Mouse (Mus musculus) CH12.LX (cell line): ENCODE measurements around the gene Tlr2. TPM values are rescaled to one million over a fixed set of nuclear protein-coding genes. Genes with fewer than 3 reads are reported as not detected.

Source experiments
- DNase-seq: peaks from one replicate; pipeline ENCODE4 v3.0.0-alpha.2; 2013; ENCODE audit errors: extremely low read depth
- H3K27ac ChIP-seq: 2 replicates; pipeline ENCODE4 v1.5.1; 2012; ENCODE audit warnings: low read depth, mild to moderate bottlenecking, control low read depth, moderate library complexity; ENCODE audit not compliant: insufficient read depth
- H3K27me3 ChIP-seq: replicated peaks from 2 replicates; pipeline ENCODE3; 2012; ENCODE audit warnings: inconsistent platforms
- H3K36me3 ChIP-seq, 2 experiments: replicated peaks in 1 of 2; 2 replicates each; pipeline versions ENCODE3 to v1.6.1; 2012; ENCODE audit warnings: inconsistent platforms in 1 of 2, low read length in 1 of 2, mild to moderate bottlenecking in 1 of 2, mixed read lengths in 1 of 2, moderate library complexity in 1 of 2; ENCODE audit not compliant: control insufficient read depth in 1 of 2, insufficient read depth in 1 of 2
- H3K4me1 ChIP-seq, 2 experiments: 2 replicates each; pipeline ENCODE4 v1.6.1; 2012; ENCODE audit warnings: inconsistent platforms in 1 of 2, moderate library complexity in 1 of 2; ENCODE audit not compliant: insufficient read depth in 2 of 2, control insufficient read depth in 1 of 2
- H3K4me2 ChIP-seq: 2 replicates; pipeline ENCODE4 v1.6.1; 2012; ENCODE audit warnings: low read depth, mild to moderate bottlenecking, control low read depth; ENCODE audit not compliant: poor library complexity, insufficient read depth, severe bottlenecking
- H3K4me3 ChIP-seq, 3 experiments: fragments of 150-350 bp in 1 of 3; sonication (generic) in 1 of 3; replicated peaks in 1 of 3; 2 replicates each; pipeline versions ENCODE3 to v1.5.1; 2011 to 2012; ENCODE audit warnings: low read depth in 2 of 3, low read length in 2 of 3, mild to moderate bottlenecking in 2 of 3, moderate library complexity in 2 of 3, control low read depth in 1 of 3, improper control_type of control experiment in 1 of 3, inconsistent platforms in 1 of 3, mixed read lengths in 1 of 3; ENCODE audit not compliant: poor library complexity in 1 of 3
- H3K79me2 ChIP-seq: replicated peaks from 2 replicates; pipeline ENCODE4 v1.6.1; 2012; ENCODE audit warnings: mild to moderate bottlenecking, moderate library complexity; ENCODE audit not compliant: control insufficient read depth, poor library complexity, insufficient read depth, severe bottlenecking; ENCODE audit errors: extremely low read depth
- H3K9ac ChIP-seq: 2 replicates; pipeline ENCODE4 v1.6.1; 2012; ENCODE audit warnings: low read depth, mild to moderate bottlenecking, control low read depth, moderate library complexity; ENCODE audit not compliant: insufficient read depth
- H3K9me3 ChIP-seq: replicated peaks from 2 replicates; pipeline ENCODE3; 2012; ENCODE audit warnings: low read length, inconsistent platforms, mixed read lengths
- BHLHE40 ChIP-seq: IDR thresholded peaks from 2 replicates; pipeline ENCODE4 v1.6.1; 2011; ENCODE audit warnings: mild to moderate bottlenecking, low read depth, low read length, improper control_type of control experiment
- CHD1 ChIP-seq: IDR thresholded peaks from 2 replicates; pipeline ENCODE4 v1.6.1; 2012; ENCODE audit warnings: low read depth, low read length, improper control_type of control experiment, inconsistent platforms
- CHD2 ChIP-seq: IDR thresholded peaks from 2 replicates; pipeline ENCODE4 v1.6.1; 2011; ENCODE audit warnings: low read length, improper control_type of control experiment
- CTCF ChIP-seq, 2 experiments: IDR thresholded peaks in 1 of 2; conservative IDR thresholded peaks in 1 of 2; 2 replicates each; pipeline ENCODE4 v1.5.1; 2011 to 2012; ENCODE audit warnings: low read depth in 2 of 2, low read length in 2 of 2, improper control_type of control experiment in 1 of 2, inconsistent platforms in 1 of 2, mild to moderate bottlenecking in 1 of 2, moderate library complexity in 1 of 2
- E2F4 ChIP-seq: IDR thresholded peaks from 2 replicates; pipeline ENCODE4 v1.6.1; 2011; ENCODE audit warnings: low read depth, low read length, improper control_type of control experiment; ENCODE audit not compliant: insufficient replicate concordance
- ELF1 ChIP-seq: IDR thresholded peaks from 2 replicates; pipeline ENCODE4 v1.6.1; 2014; ENCODE audit warnings: low read depth, mild to moderate bottlenecking, inconsistent platforms, low read length, improper control_type of control experiment
- EP300 ChIP-seq: IDR thresholded peaks from 2 replicates; pipeline ENCODE4 v1.6.1; 2011; ENCODE audit warnings: low read length, improper control_type of control experiment
- ETS1 ChIP-seq: conservative IDR thresholded peaks from 2 replicates; pipeline ENCODE4 v1.6.1; 2012; ENCODE audit warnings: low read depth, mild to moderate bottlenecking, inconsistent platforms, low read length, improper control_type of control experiment, moderate library complexity
- GABPA ChIP-seq: IDR thresholded peaks from 2 replicates; pipeline ENCODE4 v1.6.1; 2012; ENCODE audit warnings: low read depth, low read length, improper control_type of control experiment, inconsistent platforms; ENCODE audit not compliant: insufficient replicate concordance
- HCFC1 ChIP-seq: IDR thresholded peaks from 2 replicates; pipeline ENCODE4 v1.6.1; 2012; ENCODE audit warnings: low read depth, mild to moderate bottlenecking, inconsistent platforms, low read length, improper control_type of control experiment
- IRF4 ChIP-seq: IDR thresholded peaks from 2 replicates; pipeline ENCODE4 v1.6.1; 2014; ENCODE audit warnings: low read depth, mild to moderate bottlenecking, inconsistent platforms, low read length, improper control_type of control experiment
- JUN ChIP-seq: IDR thresholded peaks from 2 replicates; pipeline ENCODE4 v1.6.1; 2011; ENCODE audit warnings: low read depth, mild to moderate bottlenecking, low read length, improper control_type of control experiment, moderate library complexity; ENCODE audit not compliant: insufficient read depth
- JUND ChIP-seq: conservative IDR thresholded peaks from 2 replicates; pipeline ENCODE4 v1.6.1; 2011; ENCODE audit warnings: low read depth, low read length, improper control_type of control experiment
- KAT2A ChIP-seq: IDR thresholded peaks from 2 replicates; pipeline ENCODE4 v1.6.1; 2012; ENCODE audit warnings: low read length, improper control_type of control experiment, inconsistent platforms; ENCODE audit not compliant: insufficient replicate concordance
- MAFK ChIP-seq: IDR thresholded peaks from 2 replicates; pipeline ENCODE4 v1.6.1; 2011; ENCODE audit warnings: low read length, improper control_type of control experiment; ENCODE audit not compliant: insufficient replicate concordance
- MAX ChIP-seq: IDR thresholded peaks from 2 replicates; pipeline ENCODE4 v1.6.1; 2011; ENCODE audit warnings: low read length, improper control_type of control experiment
- MAZ ChIP-seq: IDR thresholded peaks from 2 replicates; pipeline ENCODE4 v1.6.1; 2012; ENCODE audit warnings: low read depth, mild to moderate bottlenecking, inconsistent platforms, low read length, improper control_type of control experiment, moderate library complexity
- MEF2A ChIP-seq: IDR thresholded peaks from 2 replicates; pipeline ENCODE4 v1.6.1; 2014; ENCODE audit warnings: low read depth, mild to moderate bottlenecking, inconsistent platforms, low read length, improper control_type of control experiment, borderline replicate concordance
- MXI1 ChIP-seq: IDR thresholded peaks from 2 replicates; pipeline ENCODE4 v1.6.1; 2011; ENCODE audit warnings: mild to moderate bottlenecking, low read depth, low read length, improper control_type of control experiment
- MYC ChIP-seq: IDR thresholded peaks from 2 replicates; pipeline ENCODE4 v1.6.1; 2011; ENCODE audit warnings: low read depth, mild to moderate bottlenecking, improper control_type of control experiment, low read length
- NELFE ChIP-seq: IDR thresholded peaks from 2 replicates; pipeline ENCODE4 v1.6.1; 2011; ENCODE audit warnings: low read depth, low read length, improper control_type of control experiment
- NRF1 ChIP-seq: IDR thresholded peaks from 2 replicates; pipeline ENCODE4 v1.6.1; 2014; ENCODE audit warnings: low read depth, mild to moderate bottlenecking, inconsistent platforms, low read length, improper control_type of control experiment, moderate library complexity
- PAX5 ChIP-seq: IDR thresholded peaks from 2 replicates; pipeline ENCODE4 v1.6.1; 2012; ENCODE audit warnings: low read length, inconsistent platforms, mixed read lengths
- POLR2A ChIP-seq: IDR thresholded peaks from 2 replicates; pipeline ENCODE4 v1.6.1; 2011; ENCODE audit warnings: low read depth, mild to moderate bottlenecking, improper control_type of control experiment, low read length
- POLR2AphosphoS2 ChIP-seq: IDR thresholded peaks from 2 replicates; pipeline ENCODE4 v1.6.1; 2011; ENCODE audit warnings: low read depth, low read length, improper control_type of control experiment
- RAD21 ChIP-seq: IDR thresholded peaks from 2 replicates; pipeline ENCODE4 v1.6.1; 2011; ENCODE audit warnings: low read depth, mild to moderate bottlenecking, low read length, improper control_type of control experiment, moderate library complexity
- RCOR1 ChIP-seq: conservative IDR thresholded peaks from 2 replicates; pipeline ENCODE4 v1.6.1; 2012; ENCODE audit warnings: low read depth, mild to moderate bottlenecking, inconsistent platforms, low read length, improper control_type of control experiment
- SIN3A ChIP-seq: IDR thresholded peaks from 2 replicates; pipeline ENCODE4 v1.6.1; 2012; ENCODE audit warnings: low read length, improper control_type of control experiment, inconsistent platforms
- SMC3 ChIP-seq: IDR thresholded peaks from 2 replicates; pipeline ENCODE4 v1.6.1; 2011; ENCODE audit warnings: low read depth, low read length, improper control_type of control experiment
- TBP ChIP-seq: conservative IDR thresholded peaks from 2 replicates; pipeline ENCODE4 v1.6.1; 2011; ENCODE audit warnings: low read depth, low read length, improper control_type of control experiment
- TCF12 ChIP-seq: IDR thresholded peaks from 2 replicates; pipeline ENCODE4 v1.6.1; 2014; ENCODE audit warnings: low read depth, mild to moderate bottlenecking, inconsistent platforms, low read length, improper control_type of control experiment
- UBTF ChIP-seq: IDR thresholded peaks from 2 replicates; pipeline ENCODE4 v1.6.1; 2012; ENCODE audit warnings: low read depth, mild to moderate bottlenecking, inconsistent platforms, low read length, improper control_type of control experiment, moderate library complexity
- USF1 ChIP-seq: IDR thresholded peaks from 2 replicates; pipeline ENCODE4 v1.6.1; 2014; ENCODE audit warnings: low read depth, mild to moderate bottlenecking, inconsistent platforms, low read length, improper control_type of control experiment
- USF2 ChIP-seq: conservative IDR thresholded peaks from 2 replicates; pipeline ENCODE4 v1.6.1; 2011; ENCODE audit warnings: low read depth, low read length, improper control_type of control experiment
- ZC3H11A ChIP-seq: IDR thresholded peaks from 2 replicates; pipeline ENCODE4 v1.6.1; 2012; ENCODE audit warnings: low read depth, mild to moderate bottlenecking, inconsistent platforms, low read length, improper control_type of control experiment
- ZKSCAN1 ChIP-seq: IDR thresholded peaks from 2 replicates; pipeline ENCODE4 v1.6.1; 2012; ENCODE audit warnings: low read depth, inconsistent platforms, low read length, improper control_type of control experiment, borderline replicate concordance
- ZMIZ1 ChIP-seq: IDR thresholded peaks from 2 replicates; pipeline ENCODE4 v1.6.1; 2012; ENCODE audit warnings: low read depth, mild to moderate bottlenecking, inconsistent platforms, low read length, improper control_type of control experiment
- ZNF384 ChIP-seq: IDR thresholded peaks from 2 replicates; pipeline ENCODE4 v1.6.1; 2012; ENCODE audit warnings: low read depth, low read length, improper control_type of control experiment, inconsistent platforms
- dilution Hi-C: fragments of 300-500 bp; cut with MboI; formaldehyde crosslinking; loops from 2 replicates; pipeline ENCODE4 v1.14.3; 2020; ENCODE audit warnings: low sequenced_read_pairs; ENCODE audit not compliant: extremely low pct_unique_long_range_greater_than_20kb, extremely low pct_ligation_motif_present
- in situ Hi-C: fragments of 300-500 bp; cut with MboI; formaldehyde crosslinking; loops from 3 replicates; pipeline ENCODE4 v1.14.3; 2019; ENCODE audit warnings: low sequenced_read_pairs, low pct_ligation_motif_present, low pct_unique_long_range_greater_than_20kb, mixed read lengths
- polyA plus RNA-seq: library from polyadenylated mRNA; unstranded; fragments of >175 nt; gene quantifications from 2 replicates; pipeline ENCODE4 v1.2.1, GENCODE M21; 2012; ENCODE audit warnings: low read depth; ENCODE audit not compliant: insufficient read length
- total RNA-seq, 2 experiments: library from RNA; depleted of rRNA; stranded (reverse); fragments of 300-350 nt in 1 of 2; fragments of >200 nt in 1 of 2; gene quantifications; 2 replicates each; pipeline ENCODE4 v1.2.3; 2012 to 2014

Tlr2 gene
- 8.4 and 8.8 TPM in 2 replicates for total RNA-seq (2012; rRNA removed)
- total RNA-seq (2014; rRNA removed): 19.9 and 21.5 TPM in 2 replicates
- 19.3 and 19.6 TPM in 2 replicates for polyA plus RNA-seq

DNA sequence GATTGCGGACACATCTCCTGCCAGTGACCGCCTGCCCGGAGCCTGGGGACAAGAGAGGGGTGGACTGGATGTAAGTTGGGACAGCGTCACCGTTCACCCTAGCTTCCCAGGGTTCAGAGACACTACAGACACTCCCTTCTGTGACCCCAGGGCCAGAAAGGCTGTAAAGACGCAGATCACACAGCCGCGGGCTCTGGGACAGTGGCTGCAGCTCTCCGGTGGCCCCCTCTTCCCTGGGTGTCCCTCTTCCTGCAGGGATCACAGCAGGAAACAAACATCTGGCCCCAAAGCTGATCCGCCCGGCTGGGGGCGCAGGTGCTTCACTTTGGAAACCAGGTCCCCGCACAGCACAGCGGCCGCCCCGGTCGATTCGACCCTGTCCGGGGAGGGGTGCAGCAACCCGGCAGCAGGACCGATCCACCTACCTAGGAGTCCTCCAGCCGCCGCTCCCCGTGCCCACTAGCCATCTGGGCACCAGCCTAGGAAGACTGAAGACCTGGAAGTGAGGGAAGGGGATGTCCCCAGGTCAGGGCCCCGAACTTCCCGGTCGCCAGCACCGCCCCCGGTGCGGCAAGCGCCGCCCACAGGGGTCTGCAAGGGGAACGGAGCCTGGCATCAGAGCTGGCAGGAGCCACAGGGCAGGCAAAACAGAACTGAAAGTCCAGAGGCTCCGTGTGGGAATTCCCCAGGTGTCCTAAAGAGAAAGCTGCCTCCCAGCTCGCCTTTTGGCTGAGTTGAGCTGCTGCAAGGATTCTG lies at the start of gene Tlr2:
TSS of gene Tlr2 (minus strand) at position 673 of the 756 bp plus-strand sequence.
- Histone ChIP-seq H3K4me2 (peak within 1 kb of the TSS; percentile 24), H3K79me2 (no peaks in the 10 kb centered on the region), H3K4me3 (peak within 1 kb of the TSS; percentile 63 to 89 (median 72)), H3K9me3 (no peaks in the 10 kb centered on the region), H3K36me3 (peaks cover 15 to 33% of the 10 kb centered on the region in 2 experiments), H3K4me1 (peaks cover 18 to 56% of the 10 kb centered on the region in 2 experiments), H3K27ac (peak within 1 kb of the TSS; percentile 34; the same call in 1 of the 2 replicates), H3K27me3 (no peaks in the 10 kb centered on the region), H3K9ac (peak within 1 kb of the TSS; percentile 57)
- dilution Hi-C loops (no loop called here), in situ Hi-C loops (no loop called here)
- peak; percentile 72 for DNase-seq
- peak; percentile 59 for TF ChIP-seq NELFE
- TF ChIP-seq TBP: no peak
- no peak for TF ChIP-seq GABPA
- no peak for TF ChIP-seq JUND
- TF ChIP-seq POLR2A: peak; percentile 45; the same call in 1 of the 2 replicates
- TF ChIP-seq JUN: no peak
- no peak for TF ChIP-seq POLR2AphosphoS2
- TF ChIP-seq MXI1: peak; percentile 42; the same call in 1 of the 2 replicates
- TF ChIP-seq EP300: peak; percentile 88
- TF ChIP-seq MAZ: peak; percentile 70
- no peak for TF ChIP-seq RCOR1
- TF ChIP-seq KAT2A: no peak
- TF ChIP-seq CHD2: peak; percentile 56; the same call in 1 of the 2 replicates
- TF ChIP-seq IRF4: peak; percentile 84; the same call in 1 of the 2 replicates
- TF ChIP-seq PAX5: no peak
- no peak for TF ChIP-seq ZNF384
- peak; percentile 57 for TF ChIP-seq SMC3
- TF ChIP-seq MYC: no peak
- no peak for TF ChIP-seq MAX
- TF ChIP-seq NRF1: no peak
- 0 out of 2 replicates have a peak, but pooled peaks have one; percentile 44 for TF ChIP-seq ZMIZ1
- peak; percentile 46; the same call in 1 of the 2 replicates for TF ChIP-seq SIN3A
- TF ChIP-seq UBTF: peak; percentile 87; the same call in 1 of the 2 replicates
- TF ChIP-seq USF1: no peak
- TF ChIP-seq MEF2A: peak; percentile 39
- TF ChIP-seq USF2: no peak
- no peak for TF ChIP-seq ETS1
- peak; percentile 69 for TF ChIP-seq ELF1
- no peak for TF ChIP-seq TCF12
- 0 out of 2 replicates have a peak, but pooled peaks have one; percentile 18 for TF ChIP-seq BHLHE40
- no peak for TF ChIP-seq CHD1
- TF ChIP-seq RAD21: peak; percentile 60
- no peak for TF ChIP-seq MAFK
- TF ChIP-seq CTCF (conservative IDR thresholded peaks at IDR 0.05 in 1 of 2, IDR thresholded peaks at IDR 0.05 in 1 of 2; ENCODE audit: low read depth in 2 of 2, low read length in 2 of 2): peak in 1 of 2 experiments; percentile 71; a peak in 2 of 4 replicates
- no peak for TF ChIP-seq E2F4
- TF ChIP-seq HCFC1: no peak
- no peak for TF ChIP-seq ZC3H11A
- no peak for TF ChIP-seq ZKSCAN1
